ENCODE assay signal across 7 mouse cellular contexts in the genomic region with DNA sequence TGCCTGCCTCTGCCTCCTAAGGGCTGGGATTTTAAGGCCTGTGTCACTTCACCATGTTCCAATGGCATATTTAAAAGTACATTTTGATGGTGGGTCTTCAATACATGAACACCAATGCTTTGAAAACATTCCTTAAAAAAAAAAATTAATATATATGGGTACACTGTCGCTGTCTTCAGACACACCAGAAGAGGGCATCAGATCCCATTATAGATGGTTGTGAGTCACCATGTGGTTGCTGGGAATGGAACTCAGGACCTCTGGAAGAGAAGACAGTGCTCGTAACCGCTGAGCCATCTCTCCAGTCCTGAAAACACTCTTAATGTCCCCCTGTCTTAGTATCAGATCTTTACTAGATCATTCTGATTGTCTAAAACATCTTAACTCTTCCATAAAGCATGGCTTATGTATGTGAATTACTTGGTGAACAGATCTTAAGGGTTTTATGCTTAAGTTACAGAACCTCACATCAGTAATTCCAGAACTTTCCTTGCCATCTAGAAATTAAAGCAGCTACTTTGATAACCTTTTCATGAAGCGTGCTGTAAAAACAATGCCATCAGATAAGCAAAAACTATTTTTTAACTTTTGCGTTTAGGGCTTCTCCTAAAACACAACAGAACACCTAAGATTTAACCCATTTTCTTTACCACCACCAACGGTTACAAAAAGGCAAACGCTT. TPM values are rescaled to one million over a fixed set of nuclear protein-coding genes. Genes with fewer than 3 reads are reported as not detected.
DNase-seq lines count a peak whose midpoint lies in the region; ATAC-seq and TF ChIP-seq lines count a peak whose summit lies in the region.

No protein-coding gene starts in this region.

- peak overlapping the region; percentile 99; the same call in 1 of the 2 replicates for H3K27ac ChIP-seq in spleen, adult 2 months (ENCODE audit: insufficient read depth, low read length)
- H3K27ac ChIP-seq in forebrain, embryonic 12.5 days = peak overlapping the region; percentile 95; the same call in 1 of the 2 replicates
- H3K27ac ChIP-seq in limb, embryonic 15.5 days = peak overlapping the region; percentile 96
- H3K27ac ChIP-seq in stomach, embryonic 16.5 days (ENCODE audit: low read length) = peak overlapping the region; percentile 98

- peaks cover 6% of the 10 kb centered on the region for H3K4me1 ChIP-seq in spleen, adult 2 months (ENCODE audit: control insufficient read depth, insufficient read depth, insufficient read length)
- peaks cover 32% of the 10 kb centered on the region for H3K4me1 ChIP-seq in forebrain, embryonic 12.5 days
- H3K4me1 ChIP-seq in limb, embryonic 15.5 days = peaks cover 12% of the 10 kb centered on the region
- H3K4me1 ChIP-seq in stomach, embryonic 16.5 days (ENCODE audit: control insufficient read depth, insufficient read depth, low read length) = peaks cover 21% of the 10 kb centered on the region

- TF ChIP-seq CTCF in spleen, adult 2 months (IDR thresholded peaks at IDR 0.05; ENCODE audit: extremely low read depth, insufficient read depth, insufficient read length, insufficient replicate concordance) = no peak

- H3K4me2 ChIP-seq in forebrain, embryonic 12.5 days = peak overlapping the region; percentile 60
- H3K4me2 ChIP-seq in limb, embryonic 15.5 days = peak overlapping the region; percentile 45
- H3K4me2 ChIP-seq in stomach, embryonic 16.5 days (ENCODE audit: low read depth, low read length) = peak overlapping the region; percentile 65

- no peaks in the 10 kb centered on the region for H3K27me3 ChIP-seq in spleen, adult 2 months (ENCODE audit: control insufficient read depth, insufficient read depth, low read length)
- H3K27me3 ChIP-seq in forebrain, embryonic 12.5 days = no peaks in the 10 kb centered on the region
- no peaks in the 10 kb centered on the region for H3K27me3 ChIP-seq in limb, embryonic 15.5 days
- no peaks in the 10 kb centered on the region for H3K27me3 ChIP-seq in stomach, embryonic 16.5 days (ENCODE audit: control insufficient read depth, insufficient read depth, low read length)

- H3K9ac ChIP-seq in forebrain, embryonic 12.5 days = peak overlapping the region; percentile 97
- H3K9ac ChIP-seq in limb, embryonic 15.5 days = peak overlapping the region; percentile 98
- peak overlapping the region; percentile 99 for H3K9ac ChIP-seq in stomach, embryonic 16.5 days (ENCODE audit: low read length)

- no peak for DNase-seq in spleen, adult 2 months (ENCODE audit: low read depth in 1 of 2, low spot score in 2 of 2)
- no peak for DNase-seq in spleen, adult 18-20 months
- DNase-seq in left cerebral cortex, postnatal 4 days = no peak
- DNase-seq in adrenal gland, postnatal 25 days = no peak

- WGBS in spleen, adult 2 months = 16% methylated on average over 7 of the region's 7 CpGs
- 41% methylated on average over 7 of the region's 7 CpGs for WGBS in forebrain, embryonic 12.5 days
- 42% methylated on average over 7 of the region's 7 CpGs for WGBS in limb, embryonic 15.5 days
- 30% methylated on average over 7 of the region's 7 CpGs for WGBS in stomach, embryonic 16.5 days

- H3K36me3 ChIP-seq in spleen, adult 2 months (ENCODE audit: control insufficient read depth, insufficient read depth, low read length) = peaks cover 14% of the 10 kb centered on the region
- peaks cover 23% of the 10 kb centered on the region for H3K36me3 ChIP-seq in forebrain, embryonic 12.5 days (replicated peaks)
- H3K36me3 ChIP-seq in limb, embryonic 15.5 days = peaks cover 21% of the 10 kb centered on the region
- 0 out of 2 replicates have a peak, but pooled peaks cover 5% of the 10 kb centered on the region for H3K36me3 ChIP-seq in stomach, embryonic 16.5 days (ENCODE audit: control insufficient read depth, insufficient read depth, low read length)

- TF ChIP-seq POLR2A in spleen, adult 2 months (IDR thresholded peaks at IDR 0.05; ENCODE audit: low read depth, low read length) = no peak

- H3K9me3 ChIP-seq in forebrain, embryonic 12.5 days = no peaks in the 10 kb centered on the region
- no peaks in the 10 kb centered on the region for H3K9me3 ChIP-seq in limb, embryonic 15.5 days
- no peaks in the 10 kb centered on the region for H3K9me3 ChIP-seq in stomach, embryonic 16.5 days (replicated peaks; ENCODE audit: control insufficient read depth, low read length)

- intact Hi-C loops in left cerebral cortex, postnatal 4 days (cut with DNase I) = loop anchor here (2.0 kb wide), 1 partner anchor 211 kb away; no protein-coding TSS in a partner anchor

- no peak for ATAC-seq in forebrain, embryonic 12.5 days (ENCODE audit: low FRiP score)
- no peak for ATAC-seq in limb, embryonic 15.5 days (ENCODE audit: insufficient number of reproducible peaks, low FRiP score, low TSS enrichment, low read depth)
- ATAC-seq in stomach, embryonic 16.5 days (ENCODE audit: insufficient read depth, low FRiP score) = no peak

- peak overlapping the region; percentile 92 for H3K4me3 ChIP-seq in spleen, adult 2 months (ENCODE audit: extremely low read depth, insufficient read depth, insufficient read length)
- H3K4me3 ChIP-seq in forebrain, embryonic 12.5 days (replicated peaks) = peak overlapping the region; percentile 88
- peak overlapping the region; percentile 97 for H3K4me3 ChIP-seq in limb, embryonic 15.5 days
- peak overlapping the region; percentile 98 for H3K4me3 ChIP-seq in stomach, embryonic 16.5 days (replicated peaks; ENCODE audit: low read length)

RNA-seq across cellular contexts. Expression of a gene that starts 1.6 kb away (rescaled TPM):
- polyA plus RNA-seq in spleen, adult 2 months (2012; rRNA removed) = 23.4 and 31.3 TPM in 2 replicates
- 463 and 489 TPM in 2 replicates for polyA plus RNA-seq in forebrain, embryonic 12.5 days (2016; fragmentation: Nextera tagmentation; extraction: Ambion mirVana)
- polyA plus RNA-seq in limb, embryonic 15.5 days (2015; fragmentation: Nextera tagmentation; extraction: Ambion mirVana) = 515 and 536 TPM in 2 replicates
- polyA plus RNA-seq in stomach, embryonic 16.5 days (2015; fragmentation: Nextera tagmentation; extraction: Ambion mirVana) = 461 and 509 TPM in 2 replicates
- 100 to 1,000 TPM; 249 to 250 TPM for total RNA-seq in left cerebral cortex, postnatal 4 days (2021)
- 164 and 201 TPM in 2 replicates for total RNA-seq in adrenal gland, postnatal 25 days (2021)

Comparison
In these comparisons a context has a peak if more than half of its experiments do, and no peak if none do; other contexts are left out.
1. RNA of a gene that starts 1.6 kb away (polyA plus RNA-seq): 515 to 536 TPM in limb, embryonic 15.5 days, 461 to 509 TPM in stomach, embryonic 16.5 days and 463 to 489 TPM in forebrain, embryonic 12.5 days; 23.4 to 31.3 TPM in spleen, adult 2 months; every median in the first group is over 10 times any median in the second.
2. Peak in every context shown above with its lines, with median percentiles within 50 percentile points of each other: H3K27ac ChIP-seq, H3K4me3 ChIP-seq, H3K4me2 ChIP-seq and H3K9ac ChIP-seq.